Mouse (Mus musculus): ENCODE data around the gene Zfp260. TPM values are rescaled to one million over a fixed set of nuclear protein-coding genes. Genes with fewer than 3 reads are reported as not detected.

The Zfp260 gene
- polyA plus RNA-seq (2015; fragmentation: Nextera tagmentation; extraction: Ambion mirVana) = 75.3 and 76.0 TPM in 2 replicates

DNA sequence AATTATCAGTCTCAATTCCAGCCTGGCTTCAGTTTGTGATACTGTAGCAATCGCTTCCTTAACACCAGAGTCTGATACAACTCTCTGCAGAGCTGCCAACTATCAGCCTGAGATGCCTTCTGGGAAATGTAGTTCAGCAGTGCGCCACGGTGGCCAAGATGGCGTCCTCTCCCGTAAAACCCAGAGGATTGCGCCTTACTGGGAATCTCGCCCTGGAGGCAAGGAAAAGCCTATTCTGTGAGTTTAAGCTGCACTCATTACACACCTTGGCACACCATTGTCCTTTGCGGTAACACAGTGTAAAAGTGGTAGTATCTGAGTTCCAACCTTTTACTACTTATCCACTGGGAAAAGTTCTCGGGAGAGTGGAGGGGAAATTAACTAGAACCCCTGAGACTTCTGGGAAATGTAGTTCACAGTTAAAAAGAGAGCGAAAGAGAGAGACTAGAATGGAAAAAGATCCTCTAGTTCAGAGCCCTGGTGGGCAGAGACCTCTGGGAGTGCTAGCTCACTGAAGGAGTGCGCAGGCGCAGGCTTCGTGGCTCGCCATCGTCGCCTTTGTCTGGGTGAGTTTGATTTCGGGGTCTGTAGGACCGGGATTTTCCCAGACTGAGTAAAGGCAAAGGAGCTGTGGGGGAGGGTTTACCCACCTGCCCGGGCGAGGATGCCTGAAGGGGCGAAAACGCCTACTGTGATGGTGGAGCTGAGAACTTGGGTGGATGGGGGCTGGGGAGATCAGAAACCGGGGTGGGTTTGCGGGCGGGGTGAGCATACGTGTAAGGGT is at the start of gene Zfp260:
Zfp260 (plus strand) TSS at position 132 of the 784 bp plus-strand sequence.
- H3K36me3 ChIP-seq (ENCODE audit: control insufficient read depth, insufficient read depth) = peaks cover 10% of the 10 kb centered on the region
- under 1% methylated on average over 26 of the region's 26 CpGs for WGBS
- H3K4me2 ChIP-seq (ENCODE audit: low read depth, low read length) = peak within 1 kb of the TSS; percentile 86

DNA sequence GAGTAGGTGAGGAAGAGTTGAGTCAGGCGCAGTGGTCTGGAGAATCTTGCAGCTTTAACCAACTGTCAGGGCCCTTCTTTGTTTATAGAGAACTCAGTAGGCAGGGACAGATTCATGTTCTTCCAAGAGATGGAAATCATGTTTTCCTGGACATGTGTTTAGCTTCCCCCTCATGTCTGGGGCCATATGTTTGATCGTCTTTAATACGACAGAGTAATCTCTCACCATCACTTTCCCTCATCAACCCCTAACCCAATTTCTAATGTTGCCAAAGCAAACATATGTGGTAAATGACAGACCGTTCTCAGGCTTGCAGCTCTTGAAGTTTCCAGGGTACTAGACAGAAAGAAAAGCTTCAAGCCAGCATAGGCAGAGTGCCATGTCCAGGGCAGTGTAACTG is 46.5 kb upstream of the Zfp260 start:
- Histone ChIP-seq H3K4me2 (ENCODE audit: low read depth, low read length) (no peak overlapping the region), H3K9me3 (replicated peaks; ENCODE audit: control insufficient read depth, low read length) (no peaks in the 10 kb centered on the region), H3K27me3 (ENCODE audit: control insufficient read depth, insufficient read depth, low read length) (no peaks in the 10 kb centered on the region), H3K27ac (ENCODE audit: low read length) (no peak overlapping the region), H3K4me1 (ENCODE audit: control insufficient read depth, insufficient read depth, low read length) (peaks cover 3% of the 10 kb centered on the region; the same call in 1 of the 2 replicates), H3K36me3 (ENCODE audit: control insufficient read depth, insufficient read depth) (no peaks in the 10 kb centered on the region), H3K4me3 (ENCODE audit: low read length) (no peak overlapping the region), H3K9ac (ENCODE audit: low read length) (no peak overlapping the region)
- WGBS = 64% methylated on average over 4 of the region's 4 CpGs
- ATAC-seq (replicated peaks; ENCODE audit: extremely low read depth, insufficient read depth, low FRiP score) = no peak

More for the DNA sequence above, at the start of gene Zfp260:
- no peaks in the 10 kb centered on the region for H3K9me3 ChIP-seq (replicated peaks; ENCODE audit: control insufficient read depth, low read length)
- peaks cover 21% of the 10 kb centered on the region for H3K4me1 ChIP-seq (ENCODE audit: control insufficient read depth, insufficient read depth, low read length)
- H3K27me3 ChIP-seq (ENCODE audit: control insufficient read depth, insufficient read depth, low read length) = no peaks in the 10 kb centered on the region
- H3K27ac ChIP-seq (ENCODE audit: low read length) = peak within 1 kb of the TSS; percentile 98
- peak within 1 kb of the TSS; percentile 73 for H3K4me3 ChIP-seq (ENCODE audit: low read length)
- peak; percentile 78 for ATAC-seq (replicated peaks; ENCODE audit: extremely low read depth, insufficient read depth, low FRiP score)
- H3K9ac ChIP-seq (ENCODE audit: low read length) = peak within 1 kb of the TSS; percentile 93

DNA sequence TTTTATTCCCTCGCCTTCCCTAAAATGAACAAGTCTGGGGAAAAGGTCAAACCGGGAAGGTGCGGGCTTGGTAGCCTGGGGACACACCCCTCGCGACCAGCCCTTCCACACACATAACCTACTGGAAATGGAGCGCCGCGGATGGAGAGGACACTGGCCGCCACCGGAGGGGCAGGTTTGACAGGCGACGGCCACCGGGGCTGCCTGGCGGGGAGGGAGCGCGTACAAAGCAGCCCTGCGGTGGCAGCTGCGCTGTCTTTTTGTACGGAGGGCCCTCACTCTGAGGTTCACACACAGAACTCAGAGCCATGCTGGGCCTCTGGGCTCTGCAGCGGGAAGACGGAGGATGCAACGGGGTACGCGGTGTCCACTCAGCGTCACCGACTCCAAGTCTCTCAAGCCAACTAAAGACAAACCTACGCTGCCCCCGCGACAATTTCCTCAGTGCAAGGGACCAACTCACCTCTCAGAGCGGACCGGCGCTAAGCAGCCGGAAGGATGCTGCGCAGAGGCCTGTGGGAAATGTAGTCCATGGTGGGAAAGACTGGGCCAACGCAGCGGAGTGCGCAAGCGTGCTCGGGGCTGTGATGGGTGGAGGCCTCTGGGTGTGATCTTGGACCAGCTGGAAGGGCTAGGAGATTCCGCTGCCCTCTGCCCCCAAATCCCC is 43.6 kb upstream of the Zfp260 start, which contains the start of gene Zfp14:
Zfp14 (minus strand) TSS at position 499 of the 667 bp plus-strand sequence.
- under 1% methylated on average over 40 of the region's 40 CpGs for WGBS

DNA sequence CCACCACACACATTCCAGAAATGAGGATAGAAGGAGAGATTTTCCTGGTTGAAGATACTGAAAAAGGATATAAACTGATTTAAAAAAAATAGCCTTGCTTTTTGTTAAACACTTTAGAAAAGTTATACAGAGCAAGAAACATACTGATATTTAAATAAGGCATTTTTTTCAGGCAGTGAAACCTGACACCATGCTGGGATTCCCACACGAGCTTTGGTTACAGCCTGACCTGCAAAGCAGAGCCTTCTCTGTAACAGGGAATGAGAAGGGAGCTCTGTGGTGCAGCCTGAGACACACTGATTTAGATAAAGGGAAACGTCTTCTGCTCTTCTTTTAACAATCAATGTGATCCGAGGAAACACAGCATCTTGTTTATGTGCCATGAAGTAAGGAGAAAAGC is 41.0 kb upstream of the Zfp260 start:
- Histone ChIP-seq H3K27ac (ENCODE audit: low read length) (0 out of 2 replicates have a peak overlapping the region, but pooled peaks have one; percentile 15), H3K4me2 (ENCODE audit: low read depth, low read length) (no peak overlapping the region), H3K27me3 (ENCODE audit: control insufficient read depth, insufficient read depth, low read length) (no peaks in the 10 kb centered on the region), H3K9ac (ENCODE audit: low read length) (no peak overlapping the region), H3K4me3 (ENCODE audit: low read length) (no peak overlapping the region), H3K9me3 (replicated peaks; ENCODE audit: control insufficient read depth, low read length) (no peaks in the 10 kb centered on the region), H3K4me1 (ENCODE audit: control insufficient read depth, insufficient read depth, low read length) (peaks cover 3% of the 10 kb centered on the region; the same call in 1 of the 2 replicates), H3K36me3 (ENCODE audit: control insufficient read depth, insufficient read depth) (peaks cover 15% of the 10 kb centered on the region; the same call in 1 of the 2 replicates)
- WGBS = 5% methylated on average over 3 of the region's 3 CpGs
- ATAC-seq (replicated peaks; ENCODE audit: extremely low read depth, insufficient read depth, low FRiP score) = no peak

More for the DNA sequence above, 43.6 kb upstream of the Zfp260 start, which contains the start of gene Zfp14:
- Histone ChIP-seq H3K4me2 (ENCODE audit: low read depth, low read length) (peak within 1 kb of the TSS; percentile 73), H3K4me3 (ENCODE audit: low read length) (peak within 1 kb of the TSS; percentile 73), H3K4me1 (ENCODE audit: control insufficient read depth, insufficient read depth, low read length) (peaks cover 3% of the 10 kb centered on the region; the same call in 1 of the 2 replicates), H3K36me3 (ENCODE audit: control insufficient read depth, insufficient read depth) (peaks cover 3% of the 10 kb centered on the region; the same call in 1 of the 2 replicates), H3K27ac (ENCODE audit: low read length) (peak within 1 kb of the TSS; percentile 72), H3K9ac (ENCODE audit: low read length) (peak within 1 kb of the TSS; percentile 78), H3K27me3 (ENCODE audit: control insufficient read depth, insufficient read depth, low read length) (no peaks in the 10 kb centered on the region), H3K9me3 (replicated peaks; ENCODE audit: control insufficient read depth, low read length) (no peaks in the 10 kb centered on the region)
- peak; percentile 98 for ATAC-seq (replicated peaks; ENCODE audit: extremely low read depth, insufficient read depth, low FRiP score)

DNA sequence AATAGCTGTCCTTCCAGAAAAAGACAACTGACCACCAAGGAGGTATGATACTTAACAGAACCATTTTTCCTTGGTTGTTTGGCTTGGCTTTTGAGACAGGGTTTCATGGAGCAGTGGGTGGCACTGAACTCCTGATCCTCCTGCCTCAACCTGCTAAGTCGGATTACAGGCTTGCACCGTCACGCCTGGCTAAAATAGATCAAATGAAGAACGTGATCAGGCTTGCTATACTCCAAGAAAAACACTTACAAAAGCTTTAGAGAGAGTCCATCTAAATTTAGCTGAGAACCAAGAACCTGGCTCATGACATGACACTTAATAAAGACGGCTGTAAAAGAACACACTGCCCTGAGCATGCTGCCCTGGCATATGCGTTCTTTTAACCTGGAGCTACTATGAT is 34.2 kb upstream of the Zfp260 start:
- Histone ChIP-seq H3K9me3 (replicated peaks; ENCODE audit: control insufficient read depth, low read length) (no peaks in the 10 kb centered on the region), H3K4me3 (ENCODE audit: low read length) (no peak overlapping the region), H3K9ac (ENCODE audit: low read length) (no peak overlapping the region), H3K36me3 (ENCODE audit: control insufficient read depth, insufficient read depth) (peaks cover 24% of the 10 kb centered on the region; the same call in 1 of the 2 replicates), H3K4me1 (ENCODE audit: control insufficient read depth, insufficient read depth, low read length) (peaks cover 3% of the 10 kb centered on the region; the same call in 1 of the 2 replicates), H3K27me3 (ENCODE audit: control insufficient read depth, insufficient read depth, low read length) (no peaks in the 10 kb centered on the region), H3K4me2 (ENCODE audit: low read depth, low read length) (no peak overlapping the region), H3K27ac (ENCODE audit: low read length) (peak overlapping the region; percentile 38)
- WGBS = 60% methylated on average over 6 of the region's 6 CpGs
- ATAC-seq (replicated peaks; ENCODE audit: extremely low read depth, insufficient read depth, low FRiP score) = no peak

DNA sequence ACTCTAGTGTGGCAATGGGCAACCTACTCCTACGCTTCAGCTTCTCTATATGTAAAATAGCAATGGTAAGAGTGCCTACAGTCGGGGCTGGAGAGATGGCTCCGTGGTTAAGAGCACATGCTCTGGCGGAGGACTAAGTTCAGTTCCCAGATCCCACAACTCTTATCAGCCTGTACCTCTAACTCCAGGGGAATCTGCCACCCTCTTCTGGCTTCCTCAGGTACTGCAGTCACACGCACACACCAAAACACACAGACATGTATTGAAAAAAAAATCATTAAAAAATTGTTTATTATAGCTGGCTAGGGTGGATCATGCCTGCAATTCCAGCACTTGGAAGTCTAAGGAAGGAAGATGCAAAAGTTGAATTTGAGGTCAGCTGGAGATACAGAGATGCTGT is 32.1 kb upstream of the Zfp260 start:
- Histone ChIP-seq H3K4me3 (ENCODE audit: low read length) (no peak overlapping the region), H3K36me3 (ENCODE audit: control insufficient read depth, insufficient read depth) (peaks cover 14% of the 10 kb centered on the region; the same call in 1 of the 2 replicates), H3K27me3 (ENCODE audit: control insufficient read depth, insufficient read depth, low read length) (no peaks in the 10 kb centered on the region), H3K9me3 (replicated peaks; ENCODE audit: control insufficient read depth, low read length) (no peaks in the 10 kb centered on the region), H3K4me1 (ENCODE audit: control insufficient read depth, insufficient read depth, low read length) (peaks cover 3% of the 10 kb centered on the region; the same call in 1 of the 2 replicates), H3K9ac (ENCODE audit: low read length) (no peak overlapping the region), H3K27ac (ENCODE audit: low read length) (no peak overlapping the region), H3K4me2 (ENCODE audit: low read depth, low read length) (no peak overlapping the region)
- ATAC-seq (replicated peaks; ENCODE audit: extremely low read depth, insufficient read depth, low FRiP score) = no peak
- WGBS = 87% methylated on average over 5 of the region's 5 CpGs

DNA sequence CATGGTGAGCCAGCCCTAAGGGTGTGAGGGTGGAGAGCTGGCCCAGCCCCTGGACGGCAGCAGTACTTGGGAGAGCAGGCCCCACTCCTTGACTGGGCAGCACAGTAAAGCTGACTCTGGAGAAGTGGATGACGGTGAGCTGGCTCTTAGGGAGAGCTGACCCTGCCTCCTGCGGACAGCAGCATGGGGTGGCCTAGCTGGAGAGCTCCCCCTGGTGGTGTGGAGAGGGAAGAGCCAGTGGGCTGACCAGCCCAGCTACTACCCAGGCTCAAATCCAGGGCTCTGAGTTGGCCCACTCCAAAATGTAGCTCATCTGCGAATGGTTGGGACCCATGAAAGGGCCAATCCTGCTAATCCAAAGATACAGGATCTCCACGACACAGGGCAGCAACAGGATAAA is 30.0 kb upstream of the Zfp260 start:
- Histone ChIP-seq H3K36me3 (ENCODE audit: control insufficient read depth, insufficient read depth) (peaks cover 23% of the 10 kb centered on the region; the same call in 1 of the 2 replicates), H3K4me1 (ENCODE audit: control insufficient read depth, insufficient read depth, low read length) (peaks cover 3% of the 10 kb centered on the region; the same call in 1 of the 2 replicates), H3K4me3 (ENCODE audit: low read length) (no peak overlapping the region), H3K4me2 (ENCODE audit: low read depth, low read length) (no peak overlapping the region), H3K9me3 (replicated peaks; ENCODE audit: control insufficient read depth, low read length) (no peaks in the 10 kb centered on the region), H3K27me3 (ENCODE audit: control insufficient read depth, insufficient read depth, low read length) (no peaks in the 10 kb centered on the region), H3K9ac (ENCODE audit: low read length) (no peak overlapping the region), H3K27ac (ENCODE audit: low read length) (no peak overlapping the region)
- ATAC-seq (replicated peaks; ENCODE audit: extremely low read depth, insufficient read depth, low FRiP score) = no peak
- 80% methylated on average over 5 of the region's 5 CpGs for WGBS

DNA sequence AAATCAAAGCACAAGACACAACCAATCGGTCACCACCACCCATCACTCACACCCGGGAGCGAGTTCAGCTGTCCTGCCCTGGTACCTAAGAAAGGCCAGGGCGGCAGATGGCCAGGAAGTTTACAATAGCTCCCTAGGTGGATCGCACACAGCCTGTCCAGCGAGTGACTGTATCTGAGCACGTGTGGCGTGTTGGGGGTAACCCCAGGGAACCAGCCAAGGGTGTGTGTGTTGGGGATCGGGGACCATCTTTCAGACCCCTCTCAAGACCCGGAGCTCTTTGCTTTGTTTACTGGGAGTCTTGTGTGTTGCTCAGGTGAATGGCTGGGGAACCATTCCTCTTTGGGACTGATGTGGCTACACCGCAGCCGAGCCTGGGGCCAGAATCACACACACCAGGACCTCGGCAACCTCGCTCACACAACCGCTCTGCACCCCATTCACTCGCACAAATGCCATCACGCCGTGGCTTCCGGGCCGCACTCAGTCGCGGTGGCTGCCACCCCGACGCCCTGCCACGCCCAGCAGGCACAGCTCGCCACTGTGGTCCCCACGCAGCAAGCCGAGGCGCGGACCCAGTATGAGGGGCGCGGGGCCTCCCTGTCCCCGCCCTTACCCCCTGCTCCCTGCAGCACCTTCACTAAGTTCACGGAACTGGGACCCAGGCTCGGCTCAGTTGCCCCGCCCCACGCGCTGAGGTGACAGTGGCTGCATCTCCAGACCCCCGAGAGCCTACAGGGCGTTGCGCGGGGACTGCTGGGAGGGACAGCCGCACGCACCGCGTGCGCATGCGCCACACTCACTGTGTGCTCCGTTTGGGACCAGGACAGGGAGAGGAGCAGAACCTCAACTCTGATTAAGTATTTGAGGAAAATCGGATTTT is 22.2 kb upstream of the Zfp260 start, which contains the start of gene Zfp82:
Zfp82 (minus strand) TSS at position 755 of the 883 bp plus-strand sequence.
- Histone ChIP-seq H3K27me3 (ENCODE audit: control insufficient read depth, insufficient read depth, low read length) (no peaks in the 10 kb centered on the region), H3K27ac (ENCODE audit: low read length) (peak within 1 kb of the TSS; percentile 71), H3K9me3 (replicated peaks; ENCODE audit: control insufficient read depth, low read length) (no peaks in the 10 kb centered on the region), H3K9ac (ENCODE audit: low read length) (peak within 1 kb of the TSS; percentile 93), H3K4me2 (ENCODE audit: low read depth, low read length) (peak within 1 kb of the TSS; percentile 82), H3K4me1 (ENCODE audit: control insufficient read depth, insufficient read depth, low read length) (no peaks in the 10 kb centered on the region), H3K4me3 (ENCODE audit: low read length) (peak within 1 kb of the TSS; percentile 95), H3K36me3 (ENCODE audit: control insufficient read depth, insufficient read depth) (peaks cover 10% of the 10 kb centered on the region; the same call in 1 of the 2 replicates)
- under 1% methylated on average over 50 of the region's 50 CpGs for WGBS
- ATAC-seq (replicated peaks; ENCODE audit: extremely low read depth, insufficient read depth, low FRiP score) = peak; percentile 88

Measured in heart, embryonic 16.5 days (tissue).